Mouse (Mus musculus) myocyte (in vitro differentiated cells): ENCODE results near the gene Rhoq. TPM values are rescaled to one million over a fixed set of nuclear protein-coding genes. Genes with fewer than 3 reads are reported as not detected.

Source experiments
- H3K27me3 ChIP-seq: one replicate; pipeline ENCODE4 v1.6.1; 2011; ENCODE audit not compliant: control insufficient read depth, insufficient read depth, insufficient read length
- H3K36me3 ChIP-seq: one replicate; pipeline ENCODE4 v1.6.1; 2011; ENCODE audit not compliant: control insufficient read depth, insufficient read depth
- H3K4me2 ChIP-seq: one replicate; pipeline ENCODE4 v1.6.1; 2011; ENCODE audit warnings: low read depth, control low read depth
- H3K4me3 ChIP-seq: one replicate; pipeline ENCODE4 v1.5.1; 2011; ENCODE audit warnings: mild to moderate bottlenecking, control low read depth, moderate library complexity
- H3K79me2 ChIP-seq: one replicate; pipeline ENCODE4 v1.6.1; 2011; ENCODE audit not compliant: control insufficient read depth, insufficient read depth
- H3ac ChIP-seq: one replicate; pipeline ENCODE4 v1.6.1; 2011; ENCODE audit not compliant: control insufficient read depth, insufficient read length
- CEBPB ChIP-seq: IDR thresholded peaks from 2 replicates; pipeline ENCODE4 v1.6.1; 2011; ENCODE audit warnings: mild to moderate bottlenecking, moderate library complexity; ENCODE audit not compliant: poor library complexity, insufficient read depth, severe bottlenecking
- E2F4 ChIP-seq: IDR thresholded peaks from one replicate; pipeline ENCODE4 v1.6.1; 2011; ENCODE audit warnings: mild to moderate bottlenecking, control low read depth, moderate library complexity; ENCODE audit not compliant: insufficient read depth
- MAX ChIP-seq: IDR thresholded peaks from one replicate; pipeline ENCODE4 v1.6.1; 2011; ENCODE audit warnings: low read depth, mild to moderate bottlenecking, control low read depth
- MYOD1 ChIP-seq, 3 experiments: IDR thresholded peaks; one replicate each; pipeline ENCODE4 v1.6.1; 2011; ENCODE audit warnings: control low read depth in 2 of 3, low read depth in 2 of 3, mild to moderate bottlenecking in 2 of 3, moderate library complexity in 1 of 3; ENCODE audit not compliant: insufficient read length in 2 of 3, control insufficient read depth in 1 of 3
- MYOG ChIP-seq, 3 experiments: IDR thresholded peaks; one replicate each; pipeline ENCODE4 v1.6.1; 2011; ENCODE audit warnings: control low read depth in 2 of 3, low read depth in 2 of 3, mild to moderate bottlenecking in 2 of 3; ENCODE audit not compliant: insufficient read length in 2 of 3, control insufficient read depth in 1 of 3, insufficient read depth in 1 of 3
- POLR2A ChIP-seq: IDR thresholded peaks from one replicate; pipeline ENCODE4 v1.6.1; 2011; ENCODE audit warnings: low read depth, mild to moderate bottlenecking, control low read depth, moderate library complexity; ENCODE audit not compliant: insufficient read length
- POLR2AphosphoS2 ChIP-seq: IDR thresholded peaks from one replicate; pipeline ENCODE4 v1.6.1; 2011; ENCODE audit warnings: low read depth, control low read depth; ENCODE audit not compliant: insufficient read length
- REST ChIP-seq: IDR thresholded peaks from one replicate; pipeline ENCODE4 v1.6.1; 2011; ENCODE audit warnings: mild to moderate bottlenecking, control low read depth, moderate library complexity; ENCODE audit not compliant: insufficient read depth, insufficient read length
- SRF ChIP-seq: IDR thresholded peaks from one replicate; pipeline ENCODE4 v1.6.1; 2011; ENCODE audit warnings: low read depth; ENCODE audit not compliant: control insufficient read depth, insufficient read length
- TCF12 ChIP-seq: IDR thresholded peaks from one replicate; pipeline ENCODE4 v1.6.1; 2011; ENCODE audit warnings: mild to moderate bottlenecking, control low read depth; ENCODE audit not compliant: poor library complexity, insufficient read depth, severe bottlenecking
- TCF3 ChIP-seq: IDR thresholded peaks from one replicate; pipeline ENCODE4 v1.6.1; 2011; ENCODE audit warnings: low read depth, control low read depth; ENCODE audit not compliant: insufficient read length
- USF1 ChIP-seq: IDR thresholded peaks from one replicate; pipeline ENCODE4 v1.6.1; 2011; ENCODE audit warnings: low read depth, mild to moderate bottlenecking, control low read depth, moderate library complexity
- polyA plus RNA-seq: library from polyadenylated mRNA; unstranded; fragments of >200 nt; fragmentation: generic; extraction: Trizol; gene quantifications from one replicate; pipeline ENCODE4 v1.2.1, GENCODE M21; 2012; ENCODE audit warnings: missing spikeins

Rhoq gene
- polyA plus RNA-seq, 1 experiment = 60.0 TPM

- H3K27me3 ChIP-seq = no peaks in the 10 kb centered on the region
- no peak overlapping the region for H3K4me3 ChIP-seq
Measured at GRCm38 (mm10) chr17:86937064-86937463, 25.8 kb upstream of the Rhoq start.

GRCm38 (mm10) chr17:86937497-86938155 is 25.3 kb upstream of the Rhoq start:
- H3K4me3 ChIP-seq = no peak overlapping the region

More at GRCm38 (mm10) chr17:86937064-86937463, 25.8 kb upstream of the Rhoq start:
- Histone ChIP-seq H3K79me2 (no peaks in the 10 kb centered on the region), H3K4me2 (no peak overlapping the region), H3ac (no peak overlapping the region), H3K36me3 (no peaks in the 10 kb centered on the region)
- TF ChIP-seq E2F4 = no peak
- TF ChIP-seq MAX = no peak
- no peak for TF ChIP-seq USF1
- TF ChIP-seq REST = no peak
- no peak for TF ChIP-seq CEBPB
- TF ChIP-seq POLR2AphosphoS2 = no peak
- no peak for TF ChIP-seq POLR2A
- no peak for TF ChIP-seq TCF3

GRCm38 (mm10) chr17:86938683-86939082 is 24.2 kb upstream of the Rhoq start:
- Histone ChIP-seq H3ac (no peak overlapping the region), H3K36me3 (no peaks in the 10 kb centered on the region), H3K79me2 (no peaks in the 10 kb centered on the region), H3K27me3 (no peaks in the 10 kb centered on the region), H3K4me3 (no peak overlapping the region), H3K4me2 (no peak overlapping the region)
- TF ChIP-seq CEBPB (no peak), SRF (no peak), MYOG (IDR thresholded peaks at IDR 0.05; ENCODE audit: control insufficient read depth in 1 of 3, insufficient read depth in 1 of 3, insufficient read length in 2 of 3, low read depth in 2 of 3) (peak in 1 of 3 experiments; percentile 31), MAX (peak; percentile 73), REST (peak; percentile 82)

More at GRCm38 (mm10) chr17:86937497-86938155, 25.3 kb upstream of the Rhoq start:
- Histone ChIP-seq H3K79me2 (no peaks in the 10 kb centered on the region), H3K36me3 (no peaks in the 10 kb centered on the region), H3K27me3 (no peaks in the 10 kb centered on the region), H3ac (no peak overlapping the region), H3K4me2 (peak overlapping the region; percentile 88)
- TF ChIP-seq MAX (no peak), TCF3 (peak; percentile 33), USF1 (peak; percentile 97), SRF (peak; percentile 49), MYOD1 (IDR thresholded peaks at IDR 0.05; ENCODE audit: control insufficient read depth in 1 of 3, insufficient read length in 2 of 3, low read depth in 2 of 3) (peak in 2 of 3 experiments; percentile 86 to 90), MYOG (IDR thresholded peaks at IDR 0.05; ENCODE audit: control insufficient read depth in 1 of 3, insufficient read depth in 1 of 3, insufficient read length in 2 of 3, low read depth in 2 of 3) (peak; percentile 66 to 90 (median 82)), TCF12 (peak; percentile 15), CEBPB (no peak)

- H3K36me3 ChIP-seq = no peaks in the 10 kb centered on the region
Measured at GRCm38 (mm10) chr17:86942112-86942511, 20.8 kb upstream of the Rhoq start.

GRCm38 (mm10) chr17:86943158-86943557 is 19.7 kb upstream of the Rhoq start:
- no peaks in the 10 kb centered on the region for H3K36me3 ChIP-seq

More at GRCm38 (mm10) chr17:86942112-86942511, 20.8 kb upstream of the Rhoq start:
- no peak overlapping the region for H3K4me3 ChIP-seq
- H3K79me2 ChIP-seq = no peaks in the 10 kb centered on the region
- TF ChIP-seq MYOG (IDR thresholded peaks at IDR 0.05; ENCODE audit: control insufficient read depth in 1 of 3, insufficient read depth in 1 of 3, insufficient read length in 2 of 3, low read depth in 2 of 3) (peak in 2 of 3 experiments; percentile 64 to 96), SRF (no peak), CEBPB (peak; percentile 9; the same call in 1 of the 2 replicates), REST (no peak), TCF12 (peak; percentile 44), USF1 (peak; percentile 52), MYOD1 (IDR thresholded peaks at IDR 0.05; ENCODE audit: control insufficient read depth in 1 of 3, insufficient read length in 2 of 3, low read depth in 2 of 3) (peak in 2 of 3 experiments; percentile 87 to 93), TCF3 (peak; percentile 58)
- H3ac ChIP-seq = no peak overlapping the region
- H3K27me3 ChIP-seq = no peaks in the 10 kb centered on the region
- H3K4me2 ChIP-seq = peak overlapping the region; percentile 42

More at GRCm38 (mm10) chr17:86943158-86943557, 19.7 kb upstream of the Rhoq start:
- no peaks in the 10 kb centered on the region for H3K27me3 ChIP-seq
- H3K4me3 ChIP-seq = no peak overlapping the region
- H3ac ChIP-seq = no peak overlapping the region
- H3K79me2 ChIP-seq = no peaks in the 10 kb centered on the region
- TF ChIP-seq POLR2AphosphoS2 (no peak), E2F4 (no peak), MYOG (IDR thresholded peaks at IDR 0.05; ENCODE audit: control insufficient read depth in 1 of 3, insufficient read depth in 1 of 3, insufficient read length in 2 of 3, low read depth in 2 of 3) (peak in 1 of 3 experiments; percentile 79), MAX (no peak), CEBPB (no peak), USF1 (no peak), MYOD1 (IDR thresholded peaks at IDR 0.05; ENCODE audit: control insufficient read depth in 1 of 3, insufficient read length in 2 of 3, low read depth in 2 of 3) (peak in 2 of 3 experiments; percentile 52 to 78), SRF (no peak), TCF3 (peak; percentile 12), TCF12 (peak; percentile 65), POLR2A (no peak), REST (no peak)
- H3K4me2 ChIP-seq = peak overlapping the region; percentile 42
